Mouse (Mus musculus) small intestine, adult 2 months (tissue): ENCODE measurements at regions not wholly inside any gene's neighbourhood (a gene's known extent, or its start where the extent isn't known, plus 50 kb on each side); places are given as distances from the start of the nearest gene placed in this dataset.

ENCODE experiments used
- CTCF ChIP-seq: fragments of 200-500 bp; IDR thresholded peaks from 2 replicates; pipeline ENCODE4 v1.5.1; 2012; ENCODE audit warnings: low read depth, mild to moderate bottlenecking, control low read depth, inconsistent platforms, low read length, moderate library complexity, mixed read lengths; ENCODE audit not compliant: insufficient replicate concordance, insufficient read length; ENCODE audit errors: extremely low read depth
- POLR2A ChIP-seq: fragments of 200-500 bp; IDR thresholded peaks from 2 replicates; pipeline ENCODE4 v1.6.1; 2012; ENCODE audit warnings: low read depth, mild to moderate bottlenecking, control low read depth, inconsistent platforms, low read length, moderate library complexity

- no peak for TF ChIP-seq POLR2A
- no peak for TF ChIP-seq CTCF
These were observed 52.1 kb upstream of the Ctsc start for GRCm38 (mm10) chr7:88225800-88226199.
